In genomic region chr15:103071266-103071665, GRCm38 (mm10) we compare ENCODE assay signal across 32 mouse cellular contexts. TPM values are rescaled to one million over a fixed set of nuclear protein-coding genes. Genes with fewer than 3 reads are reported as not detected.
A peak's percentile ranks its signal among the peaks of the same experiment; 100 is the strongest.
DNase-seq lines count a peak whose midpoint lies in the region; ATAC-seq and TF ChIP-seq lines count a peak whose summit lies in the region.
"Had no signal": no experiment of that assay in that cellular context is flagged by ENCODE, and none has a peak within 500 bp of the region (broad histone marks: within the 10 kb centered on the region; RNA-seq: fewer than 3 reads in every experiment).

No protein-coding gene starts in this region.

- peak; percentile 22 for DNase-seq in adrenal gland, adult 2 months
- DNase-seq in adrenal gland, postnatal 4 days (ENCODE audit: low spot score in 2 of 2), result no peak
- peak; percentile 50 for DNase-seq in adrenal gland, postnatal 10 days
- DNase-seq in kidney, adult 9 months, result peak; percentile 75
- no peak for DNase-seq in thymus, adult 2 months
- DNase-seq in liver, postnatal 0 days, result no peak
- DNase-seq in forebrain, postnatal 0 days, result no peak
- DNase-seq: cerebellum, adult 8-10 months; cerebellum, postnatal 36 days; embryo, embryonic 11 days; heart, postnatal 4 days; left cerebral cortex, postnatal 4 days; right cerebral cortex, adult 18-20 months; thymus, adult 18-20 months; thymus, postnatal 4 days had no signal

- no peak overlapping the region for H3K9ac ChIP-seq in liver, postnatal 0 days (replicated peaks)
- no peak overlapping the region for H3K9ac ChIP-seq in forebrain, postnatal 0 days
- H3K9ac ChIP-seq: embryonic facial prominence, embryonic 13.5 days; forebrain, embryonic 12.5 days; hindbrain, embryonic 15.5 days; limb, embryonic 15.5 days; liver, embryonic 14.5 days; neural tube, embryonic 15.5 days had no signal

- no peak for TF ChIP-seq CTCF in thymus, adult 2 months (IDR thresholded peaks at IDR 0.05; ENCODE audit: borderline replicate concordance, control insufficient read depth, extremely low read depth, insufficient read depth, low read length, poor library complexity)
- no peak for TF ChIP-seq CTCF in liver, postnatal 0 days (IDR thresholded peaks at IDR 0.05; ENCODE audit: low read depth)
- no peak for TF ChIP-seq CTCF in forebrain, postnatal 0 days (IDR thresholded peaks at IDR 0.05; ENCODE audit: low read depth)

- H3ac ChIP-seq in myocyte (ENCODE audit: control insufficient read depth, insufficient read length), result no peak overlapping the region

- no peak overlapping the region for H3K27ac ChIP-seq in thymus, adult 2 months (ENCODE audit: control insufficient read depth, insufficient read depth, low read length)
- no peak overlapping the region for H3K27ac ChIP-seq in liver, postnatal 0 days (ENCODE audit: low read depth)
- H3K27ac ChIP-seq in forebrain, postnatal 0 days (ENCODE audit: low read depth, low read length), result no peak overlapping the region
- H3K27ac ChIP-seq: embryonic facial prominence, embryonic 13.5 days; forebrain, embryonic 12.5 days; heart, embryonic 10.5 days; hindbrain, embryonic 15.5 days; limb, embryonic 15.5 days; liver, embryonic 14.5 days; macrophage; midbrain, embryonic 10.5 days; neural tube, embryonic 15.5 days had no signal

- no peak overlapping the region for H3K4me2 ChIP-seq in myocyte (ENCODE audit: low read depth)
- H3K4me2 ChIP-seq in liver, postnatal 0 days (ENCODE audit: low read depth, low read length), result no peak overlapping the region
- no peak overlapping the region for H3K4me2 ChIP-seq in forebrain, postnatal 0 days (ENCODE audit: low read depth)
- H3K4me2 ChIP-seq: embryonic facial prominence, embryonic 13.5 days; forebrain, embryonic 12.5 days; hindbrain, embryonic 15.5 days; limb, embryonic 15.5 days; neural tube, embryonic 15.5 days had no signal

- no peaks in the 10 kb centered on the region for H3K4me1 ChIP-seq in thymus, adult 2 months (replicated peaks; ENCODE audit: control insufficient read depth, insufficient read depth, low read length)
- H3K4me1 ChIP-seq in liver, postnatal 0 days (ENCODE audit: insufficient read depth), result no peaks in the 10 kb centered on the region
- H3K4me1 ChIP-seq in forebrain, postnatal 0 days (ENCODE audit: insufficient read depth), result no peaks in the 10 kb centered on the region

- H3K79me2 ChIP-seq in myocyte (ENCODE audit: control insufficient read depth, insufficient read depth), result no peaks in the 10 kb centered on the region

- H3K9me3 ChIP-seq in liver, postnatal 0 days (ENCODE audit: low read length), result no peaks in the 10 kb centered on the region
- H3K9me3 ChIP-seq in forebrain, postnatal 0 days (ENCODE audit: low read length), result no peaks in the 10 kb centered on the region
- H3K9me3 ChIP-seq: embryonic facial prominence, embryonic 13.5 days; forebrain, embryonic 12.5 days; heart, embryonic 10.5 days; hindbrain, embryonic 15.5 days; limb, embryonic 15.5 days; midbrain, embryonic 10.5 days; neural tube, embryonic 15.5 days had no signal

- H3K36me3 ChIP-seq in myocyte (ENCODE audit: control insufficient read depth, insufficient read depth), result no peaks in the 10 kb centered on the region
- H3K36me3 ChIP-seq in thymus, adult 2 months (ENCODE audit: control insufficient read depth, insufficient read depth, low read length), result no peaks in the 10 kb centered on the region
- no peaks in the 10 kb centered on the region for H3K36me3 ChIP-seq in liver, postnatal 0 days (replicated peaks; ENCODE audit: insufficient read depth, low read length)
- H3K36me3 ChIP-seq in forebrain, postnatal 0 days (ENCODE audit: insufficient read depth), result no peaks in the 10 kb centered on the region
- H3K36me3 ChIP-seq: embryonic facial prominence, embryonic 13.5 days; forebrain, embryonic 12.5 days; heart, embryonic 10.5 days; hindbrain, embryonic 15.5 days; limb, embryonic 15.5 days; midbrain, embryonic 10.5 days; neural tube, embryonic 15.5 days had no signal

- no peak for TF ChIP-seq POLR2A in myocyte (IDR thresholded peaks at IDR 0.05; ENCODE audit: insufficient read length, low read depth)
- TF ChIP-seq POLR2A in thymus, adult 2 months (IDR thresholded peaks at IDR 0.05; ENCODE audit: control insufficient read depth, extremely low read depth, insufficient read depth, low read length, poor library complexity), result no peak

- no peaks in the 10 kb centered on the region for H3K27me3 ChIP-seq in myocyte (ENCODE audit: control insufficient read depth, insufficient read depth, insufficient read length)
- H3K27me3 ChIP-seq in thymus, adult 2 months (ENCODE audit: control insufficient read depth, insufficient read depth, low read length), result peaks cover 2% of the 10 kb centered on the region; the same call in 1 of the 2 replicates
- peaks cover 43% of the 10 kb centered on the region for H3K27me3 ChIP-seq in liver, postnatal 0 days (ENCODE audit: insufficient read depth, low read length)
- H3K27me3 ChIP-seq in forebrain, postnatal 0 days (ENCODE audit: insufficient read depth, low read length), result peaks cover 51% of the 10 kb centered on the region
- H3K27me3 ChIP-seq: neural tube, embryonic 15.5 days; Patski had no signal

- H3K4me3 ChIP-seq in myocyte, result no peak overlapping the region
- no peak overlapping the region for H3K4me3 ChIP-seq in thymus, adult 2 months (ENCODE audit: control insufficient read depth, insufficient read depth, low read length)
- no peak overlapping the region for H3K4me3 ChIP-seq in liver, postnatal 0 days (ENCODE audit: low read depth, low read length)
- H3K4me3 ChIP-seq in forebrain, postnatal 0 days (ENCODE audit: low read depth, low read length), result no peak overlapping the region
- H3K4me3 ChIP-seq: embryonic facial prominence, embryonic 13.5 days; erythroblast, embryonic 14.5 days; forebrain, embryonic 12.5 days; heart, embryonic 10.5 days; hindbrain, embryonic 15.5 days; limb, embryonic 15.5 days; midbrain, embryonic 10.5 days; neural tube, embryonic 15.5 days had no signal

- TF ChIP-seq EP300 in liver, postnatal 0 days (IDR thresholded peaks at IDR 0.05; ENCODE audit: low read depth), result no peak

- WGBS in thymus, adult 2 months, result 80% methylated on average over 5 of the region's 5 CpGs
- WGBS in liver, postnatal 0 days (ENCODE audit: insufficient replicate concordance), result 48% methylated on average over 5 of the region's 5 CpGs
- WGBS in forebrain, postnatal 0 days, result 53% methylated on average over 5 of the region's 5 CpGs

- no peak for ATAC-seq in liver, postnatal 0 days
- ATAC-seq in forebrain, postnatal 0 days, result no peak
- ATAC-seq: CD4-positive, CD25-positive, alpha-beta regulatory T cell, adult 4 months; Patski had no signal

TF ChIP-seq in myocyte, 11 proteins besides CTCF, POLR2A, EP300 and RAD21:
- TF ChIP-seq USF1 (IDR thresholded peaks at IDR 0.05; ENCODE audit: low read depth), result peak; percentile 22
- TF ChIP-seq REST (IDR thresholded peaks at IDR 0.05; ENCODE audit: insufficient read depth, insufficient read length), result no peak

RNA-seq across cellular contexts. Expression of gene Hoxc4, which starts 52.5 kb away (rescaled TPM):
- 10 to 100 TPM in 1 of 2 experiments, 1 to 10 TPM in 1; 5.1 to 12.4 TPM for total RNA-seq in adrenal gland, adult 2 months (2021)
- 8.8 and 9.6 TPM in 2 replicates for polyA plus RNA-seq in adrenal gland, adult 2 months (2012; rRNA removed)
- total RNA-seq in adrenal gland, postnatal 4 days (2021), result 10 to 100 TPM; 11.3 to 13.4 TPM
- total RNA-seq in adrenal gland, postnatal 10 days (2021), result 1 to 10 TPM; 6.1 to 9.2 TPM
- polyA plus RNA-seq in myocyte (2012; fragmentation: generic; extraction: Trizol), result 3.6 TPM
- polyA plus RNA-seq in thymus, adult 2 months (2012; rRNA removed), result 0.19 and 0.22 TPM in 2 replicates
- polyA plus RNA-seq in liver, postnatal 0 days (2015; fragmentation: Nextera tagmentation; extraction: Ambion mirVana), result 0.07 and 0.11 TPM in 2 replicates
- not detected in 2 replicates for total RNA-seq in forebrain, postnatal 0 days (2014; rRNA removed)
- not detected in 2 replicates for polyA plus RNA-seq in forebrain, postnatal 0 days (2015; fragmentation: Nextera tagmentation; extraction: Ambion mirVana)
- total RNA-seq: granulocyte monocyte progenitor cell, adult 5-6 weeks; layer of hippocampus, postnatal 14 days; left cerebral cortex, adult 8-10 months; left cerebral cortex, postnatal 4 days had no signal
- polyA plus RNA-seq: CD4-positive, CD25-positive, alpha-beta regulatory T cell, adult 4 months; forebrain, embryonic 12.5 days; macrophage; midbrain, embryonic 10.5 days; midbrain, postnatal 0 days had no signal

Comparison
In these comparisons a context has a peak if more than half of its experiments do, and no peak if none do; other contexts are left out.
1. DNase-seq: peak in adrenal gland, adult 2 months (single experiment), adrenal gland, postnatal 10 days (single experiment) and kidney, adult 9 months (single experiment); none in adrenal gland, postnatal 4 days (0 of 2), thymus, adult 2 months (single experiment), liver, postnatal 0 days (single experiment) and forebrain, postnatal 0 days (single experiment).